Mouse (Mus musculus) CH12.LX (cell line): ENCODE measurements around the gene Cnr1. TPM values are rescaled to one million over a fixed set of nuclear protein-coding genes. Genes with fewer than 3 reads are reported as not detected.

Source experiments
- DNase-seq: peaks from one replicate; pipeline ENCODE4 v3.0.0-alpha.2; 2013; ENCODE audit errors: extremely low read depth
- H3K27ac ChIP-seq: 2 replicates; pipeline ENCODE4 v1.5.1; 2012; ENCODE audit warnings: low read depth, mild to moderate bottlenecking, control low read depth, moderate library complexity; ENCODE audit not compliant: insufficient read depth
- H3K27me3 ChIP-seq: replicated peaks from 2 replicates; pipeline ENCODE3; 2012; ENCODE audit warnings: inconsistent platforms
- H3K36me3 ChIP-seq, 2 experiments: replicated peaks in 1 of 2; 2 replicates each; pipeline versions ENCODE3 to v1.6.1; 2012; ENCODE audit warnings: inconsistent platforms in 1 of 2, low read length in 1 of 2, mild to moderate bottlenecking in 1 of 2, mixed read lengths in 1 of 2, moderate library complexity in 1 of 2; ENCODE audit not compliant: control insufficient read depth in 1 of 2, insufficient read depth in 1 of 2
- H3K4me1 ChIP-seq, 2 experiments: 2 replicates each; pipeline ENCODE4 v1.6.1; 2012; ENCODE audit warnings: inconsistent platforms in 1 of 2, moderate library complexity in 1 of 2; ENCODE audit not compliant: insufficient read depth in 2 of 2, control insufficient read depth in 1 of 2
- H3K4me2 ChIP-seq: 2 replicates; pipeline ENCODE4 v1.6.1; 2012; ENCODE audit warnings: low read depth, mild to moderate bottlenecking, control low read depth; ENCODE audit not compliant: poor library complexity, insufficient read depth, severe bottlenecking
- H3K4me3 ChIP-seq, 3 experiments: fragments of 150-350 bp in 1 of 3; sonication (generic) in 1 of 3; replicated peaks in 1 of 3; 2 replicates each; pipeline versions ENCODE3 to v1.5.1; 2011 to 2012; ENCODE audit warnings: low read depth in 2 of 3, low read length in 2 of 3, mild to moderate bottlenecking in 2 of 3, moderate library complexity in 2 of 3, control low read depth in 1 of 3, improper control_type of control experiment in 1 of 3, inconsistent platforms in 1 of 3, mixed read lengths in 1 of 3; ENCODE audit not compliant: poor library complexity in 1 of 3
- H3K79me2 ChIP-seq: replicated peaks from 2 replicates; pipeline ENCODE4 v1.6.1; 2012; ENCODE audit warnings: mild to moderate bottlenecking, moderate library complexity; ENCODE audit not compliant: control insufficient read depth, poor library complexity, insufficient read depth, severe bottlenecking; ENCODE audit errors: extremely low read depth
- H3K9ac ChIP-seq: 2 replicates; pipeline ENCODE4 v1.6.1; 2012; ENCODE audit warnings: low read depth, mild to moderate bottlenecking, control low read depth, moderate library complexity; ENCODE audit not compliant: insufficient read depth
- H3K9me3 ChIP-seq: replicated peaks from 2 replicates; pipeline ENCODE3; 2012; ENCODE audit warnings: low read length, inconsistent platforms, mixed read lengths
- CHD2 ChIP-seq: IDR thresholded peaks from 2 replicates; pipeline ENCODE4 v1.6.1; 2011; ENCODE audit warnings: low read length, improper control_type of control experiment
- CTCF ChIP-seq, 2 experiments: IDR thresholded peaks in 1 of 2; conservative IDR thresholded peaks in 1 of 2; 2 replicates each; pipeline ENCODE4 v1.5.1; 2011 to 2012; ENCODE audit warnings: low read depth in 2 of 2, low read length in 2 of 2, improper control_type of control experiment in 1 of 2, inconsistent platforms in 1 of 2, mild to moderate bottlenecking in 1 of 2, moderate library complexity in 1 of 2
- E2F4 ChIP-seq: IDR thresholded peaks from 2 replicates; pipeline ENCODE4 v1.6.1; 2011; ENCODE audit warnings: low read depth, low read length, improper control_type of control experiment; ENCODE audit not compliant: insufficient replicate concordance
- EP300 ChIP-seq: IDR thresholded peaks from 2 replicates; pipeline ENCODE4 v1.6.1; 2011; ENCODE audit warnings: low read length, improper control_type of control experiment
- ETS1 ChIP-seq: conservative IDR thresholded peaks from 2 replicates; pipeline ENCODE4 v1.6.1; 2012; ENCODE audit warnings: low read depth, mild to moderate bottlenecking, inconsistent platforms, low read length, improper control_type of control experiment, moderate library complexity
- GABPA ChIP-seq: IDR thresholded peaks from 2 replicates; pipeline ENCODE4 v1.6.1; 2012; ENCODE audit warnings: low read depth, low read length, improper control_type of control experiment, inconsistent platforms; ENCODE audit not compliant: insufficient replicate concordance
- HCFC1 ChIP-seq: IDR thresholded peaks from 2 replicates; pipeline ENCODE4 v1.6.1; 2012; ENCODE audit warnings: low read depth, mild to moderate bottlenecking, inconsistent platforms, low read length, improper control_type of control experiment
- IRF4 ChIP-seq: IDR thresholded peaks from 2 replicates; pipeline ENCODE4 v1.6.1; 2014; ENCODE audit warnings: low read depth, mild to moderate bottlenecking, inconsistent platforms, low read length, improper control_type of control experiment
- JUN ChIP-seq: IDR thresholded peaks from 2 replicates; pipeline ENCODE4 v1.6.1; 2011; ENCODE audit warnings: low read depth, mild to moderate bottlenecking, low read length, improper control_type of control experiment, moderate library complexity; ENCODE audit not compliant: insufficient read depth
- JUND ChIP-seq: conservative IDR thresholded peaks from 2 replicates; pipeline ENCODE4 v1.6.1; 2011; ENCODE audit warnings: low read depth, low read length, improper control_type of control experiment
- MAFK ChIP-seq: IDR thresholded peaks from 2 replicates; pipeline ENCODE4 v1.6.1; 2011; ENCODE audit warnings: low read length, improper control_type of control experiment; ENCODE audit not compliant: insufficient replicate concordance
- MAZ ChIP-seq: IDR thresholded peaks from 2 replicates; pipeline ENCODE4 v1.6.1; 2012; ENCODE audit warnings: low read depth, mild to moderate bottlenecking, inconsistent platforms, low read length, improper control_type of control experiment, moderate library complexity
- MEF2A ChIP-seq: IDR thresholded peaks from 2 replicates; pipeline ENCODE4 v1.6.1; 2014; ENCODE audit warnings: low read depth, mild to moderate bottlenecking, inconsistent platforms, low read length, improper control_type of control experiment, borderline replicate concordance
- MXI1 ChIP-seq: IDR thresholded peaks from 2 replicates; pipeline ENCODE4 v1.6.1; 2011; ENCODE audit warnings: mild to moderate bottlenecking, low read depth, low read length, improper control_type of control experiment
- NELFE ChIP-seq: IDR thresholded peaks from 2 replicates; pipeline ENCODE4 v1.6.1; 2011; ENCODE audit warnings: low read depth, low read length, improper control_type of control experiment
- PAX5 ChIP-seq: IDR thresholded peaks from 2 replicates; pipeline ENCODE4 v1.6.1; 2012; ENCODE audit warnings: low read length, inconsistent platforms, mixed read lengths
- POLR2AphosphoS2 ChIP-seq: IDR thresholded peaks from 2 replicates; pipeline ENCODE4 v1.6.1; 2011; ENCODE audit warnings: low read depth, low read length, improper control_type of control experiment
- RAD21 ChIP-seq: IDR thresholded peaks from 2 replicates; pipeline ENCODE4 v1.6.1; 2011; ENCODE audit warnings: low read depth, mild to moderate bottlenecking, low read length, improper control_type of control experiment, moderate library complexity
- SIN3A ChIP-seq: IDR thresholded peaks from 2 replicates; pipeline ENCODE4 v1.6.1; 2012; ENCODE audit warnings: low read length, improper control_type of control experiment, inconsistent platforms
- UBTF ChIP-seq: IDR thresholded peaks from 2 replicates; pipeline ENCODE4 v1.6.1; 2012; ENCODE audit warnings: low read depth, mild to moderate bottlenecking, inconsistent platforms, low read length, improper control_type of control experiment, moderate library complexity
- USF1 ChIP-seq: IDR thresholded peaks from 2 replicates; pipeline ENCODE4 v1.6.1; 2014; ENCODE audit warnings: low read depth, mild to moderate bottlenecking, inconsistent platforms, low read length, improper control_type of control experiment
- USF2 ChIP-seq: conservative IDR thresholded peaks from 2 replicates; pipeline ENCODE4 v1.6.1; 2011; ENCODE audit warnings: low read depth, low read length, improper control_type of control experiment
- ZKSCAN1 ChIP-seq: IDR thresholded peaks from 2 replicates; pipeline ENCODE4 v1.6.1; 2012; ENCODE audit warnings: low read depth, inconsistent platforms, low read length, improper control_type of control experiment, borderline replicate concordance
- ZMIZ1 ChIP-seq: IDR thresholded peaks from 2 replicates; pipeline ENCODE4 v1.6.1; 2012; ENCODE audit warnings: low read depth, mild to moderate bottlenecking, inconsistent platforms, low read length, improper control_type of control experiment
- ZNF384 ChIP-seq: IDR thresholded peaks from 2 replicates; pipeline ENCODE4 v1.6.1; 2012; ENCODE audit warnings: low read depth, low read length, improper control_type of control experiment, inconsistent platforms
- dilution Hi-C: fragments of 300-500 bp; cut with MboI; formaldehyde crosslinking; loops from 2 replicates; pipeline ENCODE4 v1.14.3; 2020; ENCODE audit warnings: low sequenced_read_pairs; ENCODE audit not compliant: extremely low pct_unique_long_range_greater_than_20kb, extremely low pct_ligation_motif_present
- in situ Hi-C: fragments of 300-500 bp; cut with MboI; formaldehyde crosslinking; loops from 3 replicates; pipeline ENCODE4 v1.14.3; 2019; ENCODE audit warnings: low sequenced_read_pairs, low pct_ligation_motif_present, low pct_unique_long_range_greater_than_20kb, mixed read lengths
- polyA plus RNA-seq: library from polyadenylated mRNA; unstranded; fragments of >175 nt; gene quantifications from 2 replicates; pipeline ENCODE4 v1.2.1, GENCODE M21; 2012; ENCODE audit warnings: low read depth; ENCODE audit not compliant: insufficient read length
- total RNA-seq, 2 experiments: library from RNA; depleted of rRNA; stranded (reverse); fragments of 300-350 nt in 1 of 2; fragments of >200 nt in 1 of 2; gene quantifications; 2 replicates each; pipeline ENCODE4 v1.2.3; 2012 to 2014

Gene Cnr1
- total RNA-seq (2012; rRNA removed) (not detected in 2 replicates), total RNA-seq (2014; rRNA removed) (not detected in 2 replicates), polyA plus RNA-seq (not detected in 2 replicates)

DNA sequence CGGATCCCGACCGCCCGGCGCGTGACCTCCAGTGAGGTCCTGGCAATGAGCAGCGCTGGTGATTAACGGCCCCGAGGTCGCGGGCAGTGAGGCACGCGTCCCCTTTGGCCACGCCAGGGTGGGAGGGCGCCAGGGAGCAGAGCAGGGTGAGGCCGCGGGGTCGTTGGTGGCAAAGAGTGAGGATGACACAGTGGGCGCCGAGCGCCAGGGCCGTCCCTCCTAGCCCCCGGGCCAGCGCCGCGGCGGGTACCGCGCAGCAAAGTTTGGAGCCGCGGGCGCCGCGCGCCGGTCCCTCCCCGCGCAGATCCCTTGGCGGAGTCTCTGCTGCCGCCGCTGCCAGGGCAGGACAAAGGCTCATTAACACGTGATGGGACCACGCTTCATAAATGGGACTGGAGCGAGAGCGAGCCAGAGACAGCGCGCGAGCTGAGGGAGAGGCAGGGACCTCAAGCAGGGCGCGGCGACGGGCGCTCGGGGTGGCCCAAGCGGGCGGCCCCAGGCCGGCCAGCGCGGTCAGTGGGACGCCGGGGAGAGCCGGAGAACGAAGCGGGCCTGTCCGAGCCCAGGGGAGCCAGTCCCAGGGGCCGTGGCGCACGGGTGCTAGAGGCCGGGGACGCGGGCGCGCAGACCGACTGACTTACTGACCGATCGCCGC is at the start of gene Cnr1:
Gene Cnr1 (plus strand): TSS at position 360 of the 655 bp plus-strand sequence.
- Histone ChIP-seq H3K4me3 (no peak within 1 kb of the TSS), H3K9me3 (peaks cover 11% of the 10 kb centered on the region), H3K27me3 (no peaks in the 10 kb centered on the region), H3K4me2 (no peak within 1 kb of the TSS), H3K79me2 (no peaks in the 10 kb centered on the region), H3K9ac (no peak within 1 kb of the TSS), H3K27ac (no peak within 1 kb of the TSS), H3K4me1 (no peaks in the 10 kb centered on the region), H3K36me3 (no peaks in the 10 kb centered on the region)
- DNase-seq, result no peak
- TF ChIP-seq ETS1 (no peak), ZMIZ1 (no peak), CHD2 (no peak), JUN (no peak), CTCF (conservative IDR thresholded peaks at IDR 0.05 in 1 of 2, IDR thresholded peaks at IDR 0.05 in 1 of 2; ENCODE audit: low read depth in 2 of 2, low read length in 2 of 2) (no peak), MEF2A (no peak), RAD21 (no peak), USF2 (no peak), MAZ (no peak), SIN3A (no peak), HCFC1 (no peak), GABPA (no peak), E2F4 (no peak)
- dilution Hi-C loops (no loop called here), in situ Hi-C loops (no loop called here)

DNA sequence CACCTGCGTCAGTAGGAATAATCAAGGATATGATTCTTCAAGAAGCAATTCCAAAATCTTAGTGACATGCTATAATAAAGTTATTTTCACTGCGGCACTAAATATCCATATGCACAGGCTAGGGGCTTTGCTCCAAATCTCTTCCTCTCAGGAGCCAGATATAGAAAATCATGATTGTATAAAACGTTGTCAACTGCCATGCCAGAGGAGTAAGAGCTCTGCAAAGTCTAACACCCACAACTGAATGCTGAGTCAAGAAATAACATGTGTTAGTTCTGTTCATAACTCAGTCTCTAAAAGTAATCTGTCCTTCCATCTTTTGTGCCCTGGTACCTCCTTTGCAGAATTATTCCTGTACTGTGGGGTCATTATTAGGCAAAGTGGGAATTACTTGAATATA is 44.4 kb upstream of the Cnr1 start:
- dilution Hi-C loops, result no loop called here
- H3K27ac ChIP-seq, result no peak overlapping the region

DNA sequence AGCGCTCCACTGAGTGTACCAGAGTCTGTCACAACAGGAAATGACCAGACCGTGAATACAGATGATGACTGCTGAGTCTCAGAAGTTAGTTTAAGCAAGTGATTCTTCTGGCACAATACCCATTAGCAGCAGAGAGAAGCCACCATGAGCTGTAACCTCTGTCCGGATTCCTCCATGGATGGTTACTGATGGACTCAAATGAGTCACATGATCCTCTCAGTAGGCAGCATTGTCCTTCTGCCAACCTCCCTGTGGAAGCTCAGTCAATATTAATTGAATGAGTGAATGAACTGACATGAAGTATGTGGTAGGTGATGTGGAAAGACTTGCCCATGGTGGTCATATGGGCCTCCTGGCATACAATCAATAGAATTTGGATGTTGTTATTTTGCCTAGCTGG is 38.4 kb upstream of the Cnr1 start:
- DNase-seq, result no peak
- no peaks in the 10 kb centered on the region for H3K27me3 ChIP-seq
- in situ Hi-C loops (no loop called here), dilution Hi-C loops (no loop called here)
- no peaks in the 10 kb centered on the region for H3K79me2 ChIP-seq
- H3K4me3 ChIP-seq, result no peak overlapping the region
- no peak overlapping the region for H3K9ac ChIP-seq
- no peak overlapping the region for H3K4me2 ChIP-seq
- no peaks in the 10 kb centered on the region for H3K36me3 ChIP-seq
- H3K4me1 ChIP-seq, result no peaks in the 10 kb centered on the region
- H3K9me3 ChIP-seq, result no peaks in the 10 kb centered on the region
- no peak overlapping the region for H3K27ac ChIP-seq
- no peak for TF ChIP-seq NELFE
- no peak for TF ChIP-seq POLR2AphosphoS2
- TF ChIP-seq GABPA, result no peak
- no peak for TF ChIP-seq MAZ
- no peak for TF ChIP-seq USF1
- TF ChIP-seq UBTF, result no peak
- TF ChIP-seq ZKSCAN1, result no peak
- TF ChIP-seq PAX5, result no peak
- TF ChIP-seq MXI1, result no peak
- TF ChIP-seq ETS1, result no peak
- TF ChIP-seq ZNF384, result no peak
- no peak for TF ChIP-seq JUN
- no peak for TF ChIP-seq JUND
- no peak for TF ChIP-seq EP300
- TF ChIP-seq IRF4, result no peak
- TF ChIP-seq ZMIZ1, result no peak

More for the DNA sequence above, 44.4 kb upstream of the Cnr1 start:
- Histone ChIP-seq H3K79me2 (no peaks in the 10 kb centered on the region), H3K4me2 (no peak overlapping the region), H3K4me3 (no peak overlapping the region), H3K9ac (no peak overlapping the region), H3K9me3 (no peaks in the 10 kb centered on the region), H3K27me3 (no peaks in the 10 kb centered on the region), H3K4me1 (no peaks in the 10 kb centered on the region), H3K36me3 (no peaks in the 10 kb centered on the region)
- 0 out of 2 replicates have a peak, but pooled peaks have one; percentile 0 for TF ChIP-seq MAFK
- TF ChIP-seq JUND, result no peak
- no peak for DNase-seq
- in situ Hi-C loops, result no loop called here
